Mouse (Mus musculus) megakaryocyte, adult 5-6 weeks (primary cell): ENCODE measurements around the gene Frat2. TPM values are rescaled to one million over a fixed set of nuclear protein-coding genes. Genes with fewer than 3 reads are reported as not detected.
"Not testable (repeated sequence)": the region's sequence is repeated elsewhere in the genome, so short reads cannot be mapped to it uniquely, and the experiment has no call there.

Experiments used
- ATAC-seq: 2 replicates; pipeline ENCODE4 v1.8.0; 2016; ENCODE audit warnings: mild to moderate bottlenecking, inconsistent platforms; ENCODE audit not compliant: poor library complexity, severe bottlenecking
- total RNA-seq, 2 experiments: library from RNA; stranded (forward) in 1 of 2; stranded (reverse) in 1 of 2; fragments of 153-499, 151-499 nt in 1 of 2; fragments of 221-1000, 200-1000 nt in 1 of 2; gene quantifications; 2 replicates each; pipeline versions ENCODE4 v1.2.3 to v1.2.4; 2015 to 2017

Gene Frat2
- total RNA-seq (2015) (7.7 and 9.5 TPM in 2 replicates), total RNA-seq (2017) (9.2 and 9.4 TPM in 2 replicates)

GRCm38 (mm10) chr19:41847992-41848851, at the start of gene Frat2:
Gene Frat2 (minus strand): TSS chr19:41848132.
- peak; percentile 93 for ATAC-seq

- no peak for ATAC-seq
Measured at GRCm38 (mm10) chr19:41896319-41896711, 48.4 kb upstream of the Frat2 start.

- peak; percentile 87 for ATAC-seq
Measured at GRCm38 (mm10) chr19:41895460-41896318, 47.8 kb upstream of the Frat2 start, which contains the start of gene Rrp12. Gene Rrp12 (minus strand): TSS chr19:41896173.

GRCm38 (mm10) chr19:41894959-41895358, 47.0 kb upstream of the Frat2 start:
- no peak for ATAC-seq

- ATAC-seq = no peak
Measured at GRCm38 (mm10) chr19:41888191-41888590, 40.3 kb upstream of the Frat2 start.

- no peak for ATAC-seq
Measured at GRCm38 (mm10) chr19:41883882-41884281, 36.0 kb upstream of the Frat2 start.

- no peak for ATAC-seq
Measured at GRCm38 (mm10) chr19:41881842-41882241, 33.9 kb upstream of the Frat2 start.

- ATAC-seq = no peak
Measured at GRCm38 (mm10) chr19:41874356-41874755, 26.4 kb upstream of the Frat2 start.

- ATAC-seq = no peak
Measured at GRCm38 (mm10) chr19:41872285-41872684, 24.4 kb upstream of the Frat2 start.

GRCm38 (mm10) chr19:41869946-41870345, 22.0 kb upstream of the Frat2 start:
- ATAC-seq = not testable (repeated sequence)

- ATAC-seq = no peak
Measured at GRCm38 (mm10) chr19:41869296-41869695, 21.4 kb upstream of the Frat2 start.

- no peak for ATAC-seq
Measured at GRCm38 (mm10) chr19:41866707-41867106, 18.8 kb upstream of the Frat2 start.

- ATAC-seq = no peak
Measured at GRCm38 (mm10) chr19:41857816-41858310, 9.9 kb upstream of the Frat2 start.

GRCm38 (mm10) chr19:41857086-41857762, 9.3 kb upstream of the Frat2 start:
- ATAC-seq = no peak

GRCm38 (mm10) chr19:41852423-41852822, 4.5 kb upstream of the Frat2 start:
- no peak for ATAC-seq

- ATAC-seq = peak; percentile 31; the same call in 1 of the 2 replicates
Measured at GRCm38 (mm10) chr19:41850719-41851543, 3.0 kb upstream of the Frat2 start.

- ATAC-seq = no peak
Measured at GRCm38 (mm10) chr19:41850021-41850718, 2.2 kb upstream of the Frat2 start.

GRCm38 (mm10) chr19:41847614-41847991, 329 bp downstream of the Frat2 start:
- ATAC-seq = peak; percentile 42

- ATAC-seq = peak; percentile 3; the same call in 1 of the 2 replicates
Measured at GRCm38 (mm10) chr19:41847091-41847581, 796 bp downstream of the Frat2 start.
